Mouse (Mus musculus) T-helper 2 cell (primary cell): ENCODE results near the gene Upk1a.

Experiments used
- in situ Hi-C: fragments of 300-600 bp; cut with MboI, MseI; formaldehyde crosslinking; loops from one replicate; pipeline ENCODE4 v1.15.1; 2025; ENCODE audit warnings: high pct_unique_total_duplicates

Upk1a gene

DNA sequence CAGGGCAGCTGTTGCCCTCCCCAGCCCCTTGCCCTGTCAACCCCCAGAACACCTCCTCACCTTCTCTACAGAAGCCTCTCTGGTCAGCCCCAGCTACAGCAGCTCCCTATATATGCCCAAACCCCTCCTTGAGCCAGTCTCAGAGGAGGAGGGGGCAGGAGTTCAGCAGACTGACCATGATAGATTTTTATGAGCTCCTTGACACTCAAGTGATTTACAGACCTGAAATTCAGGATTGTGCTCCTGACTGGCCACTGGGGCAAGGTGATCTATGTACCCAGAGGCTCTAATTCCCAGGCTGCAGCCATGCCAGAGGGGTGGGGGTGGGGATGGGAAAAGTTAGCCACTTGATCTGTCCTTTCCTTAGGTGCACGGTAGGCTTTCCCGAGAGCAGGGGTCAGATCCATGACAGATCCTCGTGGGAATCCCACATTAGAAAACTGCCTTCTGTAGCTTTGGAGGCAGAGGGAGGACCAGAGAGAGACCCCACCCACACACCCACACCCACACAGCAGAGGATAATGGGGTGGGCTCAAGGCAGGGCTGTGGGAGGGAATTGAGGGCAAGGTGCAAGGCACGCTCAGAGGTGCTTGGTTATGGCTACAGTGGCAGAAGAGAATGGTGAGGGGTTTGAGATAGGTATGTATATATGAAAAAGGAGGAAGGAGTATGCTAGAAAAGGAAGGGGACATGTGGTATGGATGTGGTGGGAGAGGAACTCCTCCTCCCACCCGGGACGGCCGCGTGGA, at the start of gene Upk1a:
Gene Upk1a (minus strand): TSS at position 194 of the 749 bp plus-strand sequence.
- in situ Hi-C loops = loop anchor here (5.0 kb wide), 1 partner anchor 121 kb away; the partner anchor contains the start of gene Prodh2

DNA sequence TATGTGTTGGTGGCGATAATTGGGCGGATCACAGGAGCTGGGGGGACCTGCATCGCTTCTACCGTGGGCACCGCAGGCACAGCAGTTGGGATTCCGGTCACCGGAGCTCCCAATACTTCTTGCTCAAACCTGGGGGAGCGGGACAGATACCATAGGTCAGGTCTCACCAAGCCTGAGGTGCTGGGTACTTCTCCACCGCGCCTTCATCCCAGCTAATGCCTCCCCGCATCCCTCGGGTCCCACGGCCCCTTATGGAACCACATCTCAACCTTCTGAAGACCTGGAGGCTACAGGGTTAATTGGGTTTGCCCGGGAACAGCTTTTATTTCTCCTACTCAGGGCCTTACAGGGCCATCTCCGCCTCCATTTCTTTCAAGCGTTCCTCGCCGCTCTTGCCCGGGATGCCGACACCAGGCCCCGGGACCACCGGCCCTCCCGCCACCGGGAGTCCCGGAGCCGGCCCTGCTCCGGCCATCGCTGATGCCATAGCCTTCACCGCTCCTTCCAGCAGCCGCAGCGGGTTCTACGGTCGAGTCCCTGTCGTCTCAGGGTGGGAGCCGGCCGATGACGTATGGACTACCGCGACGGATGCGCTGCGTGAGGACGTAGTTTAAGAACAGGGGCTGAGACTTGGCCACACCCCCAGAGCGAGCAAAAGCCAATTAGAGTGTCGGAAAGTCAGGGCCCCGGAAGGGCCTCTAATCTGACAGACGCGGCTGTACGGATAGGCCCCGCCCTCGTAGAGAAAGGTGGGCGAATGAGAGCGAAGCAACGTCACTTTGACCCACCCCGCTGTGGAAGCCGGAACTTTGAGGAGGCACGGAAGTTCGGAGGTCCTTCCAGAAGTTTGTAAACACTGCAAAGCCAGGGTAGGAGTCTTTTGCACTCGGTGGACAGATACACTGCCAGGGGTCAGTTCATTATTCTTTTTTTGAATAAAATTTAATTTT, 37.2 kb upstream of the Upk1a start, which contains the start of gene Rbm42:
Gene Rbm42 (minus strand): TSS at position 727 of the 950 bp plus-strand sequence.
- in situ Hi-C loops = loop anchor here (10.0 kb wide), 1 partner anchor 305 kb away; the partner anchor contains the start of gene Usf2

DNA sequence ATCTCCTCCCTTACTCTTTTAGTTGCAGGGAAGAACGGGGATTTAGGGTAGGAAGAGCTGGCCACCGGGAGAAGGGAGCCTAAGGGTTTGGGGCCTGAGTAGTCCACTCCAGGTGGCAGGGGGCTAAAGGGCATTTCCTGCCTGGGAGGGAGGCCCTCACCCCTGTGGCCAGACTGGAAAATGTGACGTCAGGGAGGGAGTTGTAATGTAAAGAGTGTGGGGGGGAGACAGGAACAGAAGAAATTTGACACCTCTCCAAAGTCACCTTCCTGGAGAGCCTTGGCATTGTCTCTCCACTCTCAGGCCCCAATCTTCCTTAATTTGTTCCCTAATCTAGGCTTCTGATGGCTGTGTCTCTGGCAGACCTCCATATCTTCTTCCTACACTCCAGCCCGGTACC, 26.4 kb upstream of the Upk1a start:
- in situ Hi-C loops = no loop called here

DNA sequence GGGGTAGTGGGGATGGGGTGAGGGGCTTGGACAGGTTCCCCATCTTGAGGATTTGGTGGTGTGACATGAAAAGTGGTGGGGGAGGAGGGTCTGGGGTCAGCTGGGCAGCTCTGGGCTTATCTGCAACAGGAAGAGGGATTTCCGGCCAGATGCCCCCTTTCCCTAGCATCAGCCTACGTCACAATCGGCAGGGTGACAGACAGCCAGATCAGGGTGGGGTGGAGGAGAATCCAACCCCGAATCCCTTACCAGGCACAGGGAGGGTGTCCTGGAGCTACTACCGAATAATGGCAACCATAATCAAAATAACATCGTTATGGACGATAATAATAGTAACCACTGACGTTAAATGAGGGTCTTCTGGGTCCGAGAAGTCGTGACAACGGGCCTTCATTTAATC, 23.7 kb upstream of the Upk1a start:
- in situ Hi-C loops = no loop called here

DNA sequence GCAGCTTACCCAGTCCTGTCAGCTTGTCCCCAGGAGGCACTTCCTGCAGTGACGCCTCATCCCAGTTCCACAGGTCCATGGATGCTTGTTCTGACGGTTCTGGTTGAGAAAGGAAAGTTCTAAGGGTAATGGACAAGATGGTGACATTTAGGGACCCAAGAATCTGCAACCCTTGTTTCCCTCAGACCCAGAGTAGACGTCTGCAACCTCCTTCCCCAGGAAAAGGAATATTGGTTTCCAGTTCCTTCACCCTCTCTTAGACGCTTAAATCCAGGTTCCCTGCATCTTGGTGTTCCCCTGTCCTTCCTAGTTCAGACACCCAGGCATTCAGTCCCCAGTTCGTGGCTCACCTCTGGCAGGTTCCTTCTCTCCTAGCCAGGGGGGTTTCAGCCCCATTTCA, 23.1 kb upstream of the Upk1a start, which contains the start of gene Etv2:
Gene Etv2 (minus strand): TSS at position 101 of the 400 bp plus-strand sequence.
- in situ Hi-C loops = no loop called here

DNA sequence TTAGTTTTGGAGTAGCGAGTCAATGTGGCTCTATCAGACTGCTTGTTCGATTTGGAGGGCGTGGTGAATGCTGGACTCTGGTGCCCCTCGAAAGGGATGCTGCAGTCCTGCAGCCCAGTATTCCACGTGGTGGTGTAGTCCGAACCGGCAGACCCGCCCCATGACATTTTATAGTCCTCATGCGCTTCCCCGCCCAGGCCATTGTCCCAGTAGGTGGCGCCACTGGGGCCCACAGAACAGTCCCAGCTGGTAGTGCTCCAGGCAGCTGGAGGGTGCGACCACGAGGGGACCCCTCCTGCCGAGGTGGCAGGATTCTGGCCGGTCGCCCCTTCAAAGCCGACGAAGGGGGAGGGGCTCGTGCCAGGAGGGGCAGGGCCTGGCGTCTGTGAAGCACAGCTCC, 22.0 kb upstream of the Upk1a start:
- in situ Hi-C loops = no loop called here

DNA sequence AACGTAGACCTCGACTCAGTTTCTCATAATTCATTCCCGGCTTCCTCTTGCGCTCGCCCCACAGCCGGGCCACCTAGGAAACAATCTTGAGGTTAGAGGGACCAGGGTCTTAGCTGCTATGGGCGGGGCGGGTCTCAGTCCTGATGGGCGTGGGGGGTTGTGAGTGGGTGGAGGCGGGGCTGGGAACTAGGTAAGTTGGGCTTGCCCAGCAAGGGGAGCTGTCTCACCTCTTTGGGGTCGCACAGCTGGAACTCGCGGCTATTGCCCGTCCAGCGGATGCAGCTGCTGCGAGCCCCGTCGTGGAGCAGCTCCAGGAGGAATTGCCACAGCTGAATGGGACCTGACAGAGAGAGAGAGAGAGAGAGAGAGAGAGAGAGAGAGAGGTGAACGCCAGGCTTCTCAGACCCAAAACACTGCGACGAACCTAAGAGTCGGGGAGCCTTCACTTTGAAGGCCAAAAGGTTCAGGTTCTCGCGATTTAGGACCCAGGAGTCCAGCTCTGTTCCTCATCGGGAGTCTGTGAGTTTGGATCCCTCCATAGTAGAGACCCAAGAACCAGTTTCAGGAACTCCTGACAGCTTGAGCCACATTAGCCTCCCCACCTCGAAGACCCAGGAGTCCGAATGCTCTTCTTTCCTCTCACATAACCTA, 21.2 kb upstream of the Upk1a start:
- in situ Hi-C loops = no loop called here

DNA sequence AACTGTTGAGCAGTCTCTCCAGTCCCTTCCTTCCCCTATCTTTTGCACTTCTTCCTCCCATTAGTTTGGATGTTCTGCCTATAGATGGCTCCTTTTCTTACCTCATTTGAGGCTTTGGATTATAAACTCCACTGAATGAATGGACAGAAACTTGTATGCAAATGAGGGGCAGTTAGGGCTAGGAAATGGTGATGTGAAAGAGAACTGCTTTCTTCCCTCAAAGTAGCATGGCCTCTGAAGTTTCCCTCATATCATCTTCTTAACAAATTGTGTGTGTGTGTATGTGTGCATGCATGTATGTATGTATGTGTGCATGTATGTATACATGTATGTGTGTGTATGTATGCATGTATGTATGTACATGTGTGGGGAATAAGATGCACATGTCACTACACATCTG, 16.4 kb upstream of the Upk1a start:
- in situ Hi-C loops = no loop called here

DNA sequence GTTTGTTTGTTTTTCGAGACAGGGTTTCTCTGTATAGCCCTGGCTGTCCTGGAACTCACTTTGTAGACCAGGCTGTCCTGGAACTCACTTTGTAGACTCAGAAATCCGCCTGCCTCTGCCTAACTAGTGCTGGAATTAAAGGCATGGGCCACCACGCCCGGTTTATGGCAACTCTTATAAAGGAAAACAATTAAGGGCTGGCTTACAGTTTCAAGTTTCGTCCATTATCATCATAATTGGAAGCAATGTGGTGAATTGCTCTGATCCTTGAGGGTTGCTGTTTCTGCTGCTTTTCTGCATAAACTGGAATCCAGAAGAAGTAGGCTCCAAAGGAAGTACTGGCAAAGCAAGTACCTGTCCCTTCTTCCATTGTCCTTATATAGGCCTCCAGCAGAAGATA, 14.0 kb upstream of the Upk1a start:
- in situ Hi-C loops = no loop called here

DNA sequence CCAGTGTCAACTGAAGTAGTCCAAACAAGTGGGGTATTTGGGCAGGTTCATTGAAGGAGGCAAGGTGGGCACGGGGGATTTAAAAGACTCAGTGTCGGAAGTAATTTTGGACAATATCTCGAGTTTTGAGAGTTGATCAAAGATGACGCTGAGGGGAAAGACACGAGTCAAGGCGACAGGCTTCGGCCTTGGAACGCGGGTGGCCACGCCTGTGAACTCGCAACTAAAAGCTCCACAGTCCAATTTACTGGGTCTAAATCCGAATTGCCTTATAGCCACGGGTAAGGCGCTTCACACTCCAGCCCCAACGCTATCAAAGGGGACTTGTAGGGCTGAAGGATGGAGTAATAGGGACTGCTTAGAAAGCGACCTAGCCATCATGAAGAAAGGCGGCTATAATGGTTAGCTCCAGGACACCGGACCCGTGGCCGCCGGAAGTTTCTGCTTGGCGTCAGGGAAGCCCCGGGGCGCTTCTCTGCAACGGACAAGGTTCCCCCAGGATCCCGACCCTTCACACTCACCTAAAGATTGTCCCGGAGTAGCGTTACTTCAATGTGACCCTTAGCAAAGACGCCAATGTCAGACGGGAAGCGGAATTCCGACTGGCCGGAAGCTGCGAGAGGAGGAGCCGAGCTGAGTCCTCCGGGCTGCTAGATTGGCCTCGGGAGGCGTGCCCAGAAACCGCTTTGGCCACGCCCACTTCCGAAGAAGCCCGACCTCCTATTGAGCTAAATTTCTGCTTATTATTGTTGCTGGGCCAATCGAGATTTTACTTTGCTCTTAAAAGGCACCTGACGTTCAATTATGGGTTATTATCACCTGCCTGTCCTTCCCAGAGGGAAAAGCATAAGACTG, 13.1 kb upstream of the Upk1a start, which contains the start of gene Cox6b1:
Gene Cox6b1 (minus strand): TSS at position 622 of the 855 bp plus-strand sequence.
- in situ Hi-C loops = no loop called here

DNA sequence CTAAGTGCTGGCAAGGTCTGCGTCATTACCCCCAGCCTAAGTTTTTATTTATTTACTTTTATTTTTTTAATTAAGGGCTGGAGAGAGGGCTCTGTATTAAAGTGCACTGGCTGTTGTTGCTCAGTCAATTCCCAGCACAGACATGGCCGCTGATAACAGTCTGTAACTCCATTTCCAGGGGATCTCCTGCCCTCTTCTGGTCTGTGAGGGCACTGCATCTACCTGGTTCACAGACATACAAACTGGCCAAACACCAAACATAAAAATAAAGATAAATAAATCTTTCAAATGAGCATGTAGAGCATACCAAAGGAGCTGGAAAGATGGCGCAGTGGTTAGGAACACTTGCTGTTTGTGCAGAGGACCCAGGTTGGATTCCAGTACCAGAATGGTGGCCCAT, 6.6 kb upstream of the Upk1a start:
- in situ Hi-C loops = loop anchor here (5.0 kb wide), 1 partner anchor 37 kb away; no protein-coding TSS in a partner anchor

DNA sequence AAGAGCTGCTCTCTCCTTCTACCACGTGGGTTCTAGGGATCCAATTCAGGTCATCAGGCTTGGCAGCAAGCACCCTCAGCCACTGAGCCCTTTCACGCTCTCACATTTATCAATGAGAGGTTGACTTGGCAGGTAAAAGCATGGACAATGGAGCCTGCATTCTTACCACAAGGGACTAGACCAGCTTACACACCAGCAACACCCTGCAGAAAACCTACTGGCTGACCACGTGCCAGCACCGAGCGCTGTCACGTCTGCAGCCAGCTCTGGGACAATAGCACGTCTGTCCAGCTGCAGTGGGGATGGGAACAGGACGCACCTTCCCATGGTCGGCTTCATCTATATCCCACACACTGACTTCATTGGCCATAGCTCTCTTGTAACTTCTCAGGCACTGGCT, 6.0 kb upstream of the Upk1a start:
- in situ Hi-C loops = loop anchor here (5.0 kb wide), 1 partner anchor 36 kb away; no protein-coding TSS in a partner anchor

DNA sequence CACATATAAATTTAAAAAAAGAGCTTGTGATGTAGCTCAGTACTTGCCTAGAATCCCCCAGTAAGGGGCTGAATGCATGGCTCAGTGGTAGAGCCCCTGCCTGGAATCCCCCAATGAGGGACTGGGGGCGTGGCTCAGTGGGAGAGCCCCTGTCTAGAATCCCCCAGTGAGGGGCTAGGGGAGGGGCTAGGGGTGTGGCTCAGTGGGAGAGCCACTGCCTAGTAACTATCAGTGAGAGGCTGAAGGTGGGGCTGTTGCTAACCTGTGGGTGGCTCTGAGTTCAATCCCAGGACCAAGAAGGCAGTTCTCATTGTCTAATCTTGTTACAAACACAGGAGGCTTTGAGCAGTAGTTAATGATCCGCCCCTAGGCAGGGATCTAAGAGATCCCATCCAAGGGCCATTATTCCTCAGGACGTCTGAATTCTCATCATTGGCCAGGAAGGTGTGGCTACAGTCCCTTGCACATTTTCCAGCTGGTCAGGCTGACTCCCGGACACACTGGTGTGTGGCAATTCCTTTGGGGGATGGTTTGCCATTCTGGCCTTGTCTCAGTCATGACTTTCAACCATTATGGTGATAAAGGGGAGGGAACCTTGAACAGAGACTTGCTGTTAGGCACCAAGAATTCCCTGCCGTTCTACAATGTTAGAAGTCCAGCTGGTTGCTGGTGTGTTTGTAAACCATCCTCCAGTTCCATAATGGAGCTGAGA, 2.6 kb upstream of the Upk1a start:
- in situ Hi-C loops = loop anchor here (5.0 kb wide), 1 partner anchor 33 kb away; no protein-coding TSS in a partner anchor

DNA sequence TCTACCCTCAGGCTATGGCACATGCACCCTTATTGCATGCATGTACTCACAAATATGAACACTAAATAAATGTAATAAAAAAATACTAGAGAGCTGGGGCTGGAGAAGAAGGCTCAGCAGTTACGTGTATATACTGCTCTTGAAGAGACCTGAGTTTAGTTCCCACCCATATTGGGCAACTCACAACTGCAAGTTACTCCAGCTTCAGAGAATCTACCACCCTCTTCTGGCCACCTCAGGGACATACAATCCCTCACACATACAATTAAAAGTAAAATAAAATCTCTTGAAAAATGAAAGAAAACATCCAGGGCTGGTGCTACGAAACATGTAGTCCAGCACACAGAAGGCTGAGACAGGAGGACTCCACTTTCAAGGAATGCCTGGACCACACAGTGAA, 1.8 kb upstream of the Upk1a start:
- in situ Hi-C loops = loop anchor here (5.0 kb wide), 1 partner anchor 122 kb away; the partner anchor contains the start of gene Prodh2

DNA sequence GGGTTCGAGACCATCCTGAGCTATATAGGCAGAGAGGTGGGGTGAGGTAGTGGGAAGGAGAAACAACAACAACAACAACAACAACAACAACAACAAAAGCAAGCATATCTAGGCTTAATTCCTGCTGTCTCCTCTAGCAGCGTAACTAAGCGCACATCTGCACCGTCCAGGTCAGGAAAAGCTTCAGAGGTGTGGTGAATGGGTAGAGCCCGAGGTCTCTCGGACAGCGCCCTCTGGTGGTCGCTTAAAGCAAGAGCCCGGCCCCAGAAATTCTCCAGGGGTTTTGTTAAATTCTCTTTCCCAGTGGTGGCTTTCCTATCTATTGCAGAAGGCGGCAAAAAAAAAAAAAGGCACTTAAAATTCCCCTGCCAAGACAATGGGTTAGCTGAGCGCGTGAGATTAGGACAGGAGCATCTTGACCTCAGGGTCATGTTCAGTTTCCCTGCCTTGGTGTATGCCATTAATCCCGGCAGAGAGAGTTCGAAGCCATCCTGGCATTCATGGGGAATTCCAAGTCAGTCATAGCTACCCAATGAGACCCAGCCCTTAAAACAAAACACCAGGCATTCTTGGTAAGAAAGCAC, 974 bp upstream of the Upk1a start:
- in situ Hi-C loops = loop anchor here (5.0 kb wide), 1 partner anchor 121 kb away; the partner anchor contains the start of gene Prodh2

DNA sequence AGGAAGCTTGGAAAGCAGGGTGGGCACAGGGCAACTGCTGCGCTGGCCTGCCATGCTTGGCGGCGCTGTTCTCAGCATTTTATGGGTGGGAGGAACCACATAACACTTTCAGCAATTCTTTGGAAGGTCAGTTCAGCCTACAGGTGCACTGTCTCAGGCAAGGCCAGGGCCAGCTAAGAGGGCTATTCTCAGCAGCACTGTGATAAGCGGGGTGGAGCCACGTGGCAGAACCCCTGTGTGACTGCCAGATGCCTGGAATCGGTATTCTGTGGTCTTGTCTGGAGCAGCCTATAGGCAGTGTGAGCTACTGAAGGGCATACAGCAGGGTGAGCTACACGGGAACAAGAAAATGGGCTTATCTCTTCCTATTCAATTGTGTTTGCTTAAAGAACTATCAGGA, 2.6 kb downstream of the Upk1a start:
- in situ Hi-C loops = loop anchor here (5.0 kb wide), 1 partner anchor 118 kb away; the partner anchor contains the start of gene Prodh2

DNA sequence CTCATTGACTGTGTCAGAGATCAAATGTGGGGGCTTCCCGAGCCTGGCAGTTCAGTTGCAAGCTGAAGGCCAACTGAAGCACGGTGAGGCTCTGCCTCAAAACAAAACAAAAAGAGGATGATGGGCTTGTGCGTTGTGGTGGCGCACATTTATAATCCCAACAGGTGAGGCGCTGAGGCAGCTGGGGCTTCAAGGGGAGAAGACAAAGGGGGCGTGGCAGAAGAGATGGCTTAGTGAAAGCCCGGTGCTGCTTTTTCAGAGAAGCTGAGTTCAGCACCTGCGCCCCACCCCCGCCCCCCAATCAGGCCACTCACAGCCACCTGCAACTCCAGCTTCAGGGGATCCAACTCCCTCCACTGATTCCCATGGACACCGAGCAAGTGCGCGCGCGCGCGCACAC, 4.2 kb downstream of the Upk1a start:
- in situ Hi-C loops = no loop called here

DNA sequence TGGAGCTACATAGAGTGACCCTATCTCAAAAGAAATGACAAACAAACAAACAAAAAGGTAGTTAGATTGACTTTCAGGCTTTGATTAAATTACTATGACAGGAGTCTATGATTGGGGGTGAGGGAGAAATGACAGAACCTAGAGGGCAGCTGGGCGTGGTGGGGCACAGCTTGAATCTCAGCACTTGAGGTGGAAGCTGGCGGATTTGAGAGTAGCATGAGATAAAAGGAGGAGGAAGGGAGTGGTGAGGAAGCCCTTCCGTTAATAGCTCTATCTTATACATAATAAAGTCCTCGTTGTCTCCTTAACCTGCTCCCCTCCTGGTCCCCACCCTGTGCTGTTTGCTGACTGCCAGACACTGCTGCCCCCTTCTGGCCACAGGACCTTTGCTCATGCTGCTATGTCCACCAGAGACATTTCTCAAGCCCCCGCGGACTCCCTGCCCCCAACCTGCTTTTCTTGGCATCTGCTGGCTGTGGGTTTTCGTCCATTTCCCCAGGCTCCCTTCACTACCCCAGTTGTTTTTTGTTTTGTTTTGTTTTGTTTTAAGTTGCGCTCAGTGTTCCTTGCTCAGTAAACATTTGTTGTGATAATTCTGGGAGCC, 4.8 kb downstream of the Upk1a start:
- in situ Hi-C loops = no loop called here

DNA sequence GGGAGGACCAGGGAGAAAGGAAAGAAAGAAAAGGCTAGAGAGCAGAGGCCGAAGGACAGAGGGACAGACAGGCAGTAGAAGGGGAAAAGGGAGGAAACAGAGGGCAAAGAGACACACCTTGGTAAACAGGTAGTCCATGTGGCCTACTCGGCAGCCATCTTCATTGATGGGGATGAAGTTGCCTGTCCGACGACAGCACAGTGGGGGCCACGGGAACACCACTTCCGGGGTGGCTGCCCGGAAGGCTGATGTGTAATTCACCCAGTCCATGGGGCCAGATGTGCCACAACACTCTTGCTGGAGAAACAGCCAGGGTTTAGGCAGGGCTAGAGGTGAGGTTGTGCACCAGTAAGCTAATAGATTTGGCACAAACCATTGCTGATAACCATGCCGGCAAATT, 7.7 kb downstream of the Upk1a start:
- in situ Hi-C loops = no loop called here
